Mouse (Mus musculus): Measurements from ENCODE around the gene Fam89b. TPM values are rescaled to one million over a fixed set of nuclear protein-coding genes. Genes with fewer than 3 reads are reported as not detected.

The Fam89b gene
- polyA plus RNA-seq, 1 experiment from 2014 or later = 73.0 TPM

GRCm38 (mm10) chr19:5740320-5741317 is 11.2 kb upstream of the Fam89b start, which contains the start of gene Ltbp3:
Gene Ltbp3, plus strand, starts transcription at chr19:5740904.
- no peak for TF ChIP-seq CTCF (IDR thresholded peaks at IDR 0.05)
- ChIA-PET CTCF (interaction anchor here (0.9 to 2.7 kb wide), 3 partner anchors 12 to 30 kb away, joined by 3 to 17 read pairs (median 5); partner anchors contain the start of genes Ehbp1l1 and Fam89b), POLR2A (interaction anchor here (0.6 to 4.5 kb wide), 9 partner anchors 11 to 1392 kb away, joined by 3 to 38 read pairs (median 3); partner anchors contain the start of genes Ehbp1l1 and Fam89b)
- H3K27me3 ChIP-seq = no peaks in the 10 kb centered on the region
- no peak for DNase-seq (ENCODE audit: low read depth, low spot score)
- ATAC-seq = no peak
- in situ Hi-C loops (cut with MboI; ENCODE audit: low pct_unique_long_range_greater_than_20kb) = no loop called here

GRCm38 (mm10) chr19:5739446-5739845 is 10.0 kb upstream of the Fam89b start:
- no peak for ATAC-seq
- H3K27me3 ChIP-seq = no peaks in the 10 kb centered on the region
- ChIA-PET CTCF (no interaction called here), POLR2A (interaction anchor here (0.7 to 4.5 kb wide), 5 partner anchors 10 to 290 kb away, joined by 3 to 38 read pairs (median 7); partner anchors contain the start of genes Ehbp1l1 and Fam89b)
- in situ Hi-C loops (cut with MboI; ENCODE audit: low pct_unique_long_range_greater_than_20kb) = no loop called here
- DNase-seq (ENCODE audit: low read depth, low spot score) = no peak
- TF ChIP-seq CTCF (IDR thresholded peaks at IDR 0.05) = no peak

DNA sequence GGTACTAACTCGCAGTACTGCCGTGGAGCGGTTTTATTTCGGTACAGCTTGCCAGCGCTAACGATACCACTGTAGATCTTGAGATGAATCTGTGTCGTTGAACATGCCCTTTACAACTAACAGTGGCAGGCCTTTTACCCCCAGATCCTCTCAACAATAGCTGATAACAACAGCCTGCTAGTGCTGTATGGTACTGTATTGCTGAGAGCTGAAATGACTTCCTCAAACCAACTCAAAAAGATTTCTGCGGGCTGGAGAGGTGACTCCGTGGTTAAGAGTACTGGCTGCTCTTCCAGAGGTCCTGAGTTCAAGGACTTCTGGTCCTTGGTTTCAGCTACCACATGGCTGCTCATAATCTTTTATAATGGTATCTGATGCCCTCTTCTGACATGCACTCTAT is 4.9 kb upstream of the Fam89b start:
- no peak for TF ChIP-seq CTCF (IDR thresholded peaks at IDR 0.05)
- POLR2A ChIA-PET = interaction anchor here (0.6 to 1.9 kb wide), 3 partner anchors 9 to 12 kb away, joined by 3 to 6 read pairs (median 4); partner anchors contain the start of gene Ehbp1l1

GRCm38 (mm10) chr19:5731264-5731978 is 2.0 kb upstream of the Fam89b start:
- DNase-seq (ENCODE audit: low read depth, low spot score) (no peak), ATAC-seq (no peak)
- POLR2A ChIA-PET = interaction anchor here (0.9 to 4.1 kb wide), 3 partner anchors 10 to 40 kb away, joined by 4 to 38 read pairs (median 5); partner anchors contain the start of genes Ltbp3 and Scyl1
- in situ Hi-C loops (cut with MboI; ENCODE audit: low pct_unique_long_range_greater_than_20kb) = no loop called here
- no peak for TF ChIP-seq CTCF (IDR thresholded peaks at IDR 0.05)
- H3K27me3 ChIP-seq = no peaks in the 10 kb centered on the region
- CTCF ChIA-PET = interaction anchor here (1.1 to 1.8 kb wide), 3 partner anchors 21 to 202 kb away, joined by 3 to 5 read pairs (median 5); no protein-coding TSS in a partner anchor

More for the DNA sequence above, 4.9 kb upstream of the Fam89b start:
- H3K27me3 ChIP-seq = no peaks in the 10 kb centered on the region
- DNase-seq (ENCODE audit: low read depth, low spot score) (no peak), ATAC-seq (no peak)
- in situ Hi-C loops (cut with MboI; ENCODE audit: low pct_unique_long_range_greater_than_20kb) = no loop called here
- CTCF ChIA-PET = interaction anchor here (0.8 to 1.1 kb wide), 2 partner anchors 10 to 45 kb away, joined by 3 read pairs; no protein-coding TSS in a partner anchor

- TF ChIP-seq CTCF (IDR thresholded peaks at IDR 0.05) = no peak
- ChIA-PET CTCF (interaction anchor here (1.5 to 3.6 kb wide), 3 partner anchors 12 to 32 kb away, joined by 5 to 17 read pairs (median 5); no protein-coding TSS in a partner anchor), POLR2A (interaction anchor here (4.1 kb wide), 1 partner anchor 11 kb away, joined by 38 read pairs; the partner anchor contains the start of gene Ltbp3)
- in situ Hi-C loops (cut with MboI; ENCODE audit: low pct_unique_long_range_greater_than_20kb) = no loop called here
- ATAC-seq (no peak), DNase-seq (ENCODE audit: low read depth, low spot score) (no peak)
- no peaks in the 10 kb centered on the region for H3K27me3 ChIP-seq
Observed at GRCm38 (mm10) chr19:5730314-5731186, 1.1 kb upstream of the Fam89b start.

DNA sequence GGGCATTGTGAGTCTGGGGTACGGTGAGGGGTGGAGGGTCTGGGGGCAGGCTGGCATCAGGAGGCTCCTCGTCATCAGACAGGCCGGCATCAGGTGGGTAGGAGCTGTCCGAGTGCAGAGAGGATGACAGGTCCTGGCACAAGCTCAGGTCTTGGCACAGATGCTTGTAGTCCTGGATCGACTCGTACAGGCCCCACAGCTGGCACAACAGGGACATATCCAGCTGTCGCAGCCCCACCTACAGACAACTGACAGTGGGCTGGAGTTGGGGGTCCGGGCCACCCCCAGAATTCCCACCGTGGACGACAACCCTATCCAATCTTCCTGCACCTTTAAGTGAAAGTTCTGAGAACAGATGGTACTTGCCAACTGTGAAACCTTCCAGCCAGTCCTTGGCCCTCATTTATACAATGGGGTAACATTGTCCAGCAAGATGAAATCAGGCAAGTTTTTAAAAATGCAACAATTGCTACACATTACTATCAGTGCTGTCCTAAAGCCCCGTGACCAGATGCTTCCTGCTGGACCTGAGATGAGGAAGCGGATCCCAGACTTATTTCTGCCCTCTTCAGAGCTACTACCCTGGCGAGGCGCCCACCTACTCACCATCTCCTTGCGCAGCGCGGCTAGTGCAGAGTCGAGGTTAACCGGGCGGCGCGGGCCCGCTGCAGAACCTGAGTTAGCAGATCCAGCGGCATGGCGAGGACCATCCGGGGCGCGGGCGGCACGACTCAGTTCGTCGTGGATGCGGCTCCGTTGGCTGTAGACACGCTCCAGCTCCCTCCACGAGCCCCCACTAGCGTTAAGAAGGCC is 616 bp downstream of the Fam89b start:
- in situ Hi-C loops (cut with MboI; ENCODE audit: low pct_unique_long_range_greater_than_20kb) = no loop called here
- no peak for TF ChIP-seq CTCF (IDR thresholded peaks at IDR 0.05)
- POLR2A ChIA-PET = interaction anchor here (0.7 to 4.1 kb wide), 9 partner anchors 8 to 42 kb away, joined by 3 to 38 read pairs (median 4); partner anchors contain the start of genes Ltbp3 and Scyl1
- DNase-seq (ENCODE audit: low read depth, low spot score) = no peak
- peak; percentile 10 for ATAC-seq
- H3K27me3 ChIP-seq = no peaks in the 10 kb centered on the region
- CTCF ChIA-PET = interaction anchor here (0.7 to 5.2 kb wide), 9 partner anchors 13 to 146 kb away, joined by 3 to 48 read pairs (median 4); partner anchors contain the start of gene Frmd8

DNA sequence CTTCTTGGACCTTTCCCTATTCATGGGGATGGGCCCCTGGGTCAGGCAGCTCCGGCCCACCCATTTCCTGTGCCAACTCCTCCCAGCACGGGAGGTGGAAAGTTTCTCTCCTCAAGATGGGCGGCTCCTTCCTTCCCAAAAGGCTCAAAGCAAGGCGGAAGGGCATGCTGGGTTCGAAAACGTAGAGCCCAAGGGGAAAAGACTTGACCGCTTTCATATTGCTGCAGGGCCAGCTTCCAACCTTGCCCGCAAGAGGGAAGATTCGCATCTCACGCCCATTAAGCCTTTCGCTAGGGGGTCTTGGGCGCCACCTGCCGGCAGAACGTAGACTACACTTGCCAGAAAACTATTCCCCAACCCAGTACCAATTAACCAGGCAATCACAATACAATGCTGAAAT is 1.8 kb downstream of the Fam89b start:
- in situ Hi-C loops (cut with MboI; ENCODE audit: low pct_unique_long_range_greater_than_20kb) = no loop called here
- DNase-seq (ENCODE audit: low read depth, low spot score) = no peak
- H3K27me3 ChIP-seq = no peaks in the 10 kb centered on the region
- ChIA-PET CTCF (interaction anchor here (0.8 to 5.2 kb wide), 9 partner anchors 11 to 147 kb away, joined by 3 to 48 read pairs (median 4); partner anchors contain the start of gene Frmd8), POLR2A (interaction anchor here (0.7 to 4.1 kb wide), 7 partner anchors 11 to 43 kb away, joined by 3 to 38 read pairs (median 6); partner anchors contain the start of genes Ltbp3 and Scyl1)
- no peak for TF ChIP-seq CTCF (IDR thresholded peaks at IDR 0.05)
- no peak for ATAC-seq

DNA sequence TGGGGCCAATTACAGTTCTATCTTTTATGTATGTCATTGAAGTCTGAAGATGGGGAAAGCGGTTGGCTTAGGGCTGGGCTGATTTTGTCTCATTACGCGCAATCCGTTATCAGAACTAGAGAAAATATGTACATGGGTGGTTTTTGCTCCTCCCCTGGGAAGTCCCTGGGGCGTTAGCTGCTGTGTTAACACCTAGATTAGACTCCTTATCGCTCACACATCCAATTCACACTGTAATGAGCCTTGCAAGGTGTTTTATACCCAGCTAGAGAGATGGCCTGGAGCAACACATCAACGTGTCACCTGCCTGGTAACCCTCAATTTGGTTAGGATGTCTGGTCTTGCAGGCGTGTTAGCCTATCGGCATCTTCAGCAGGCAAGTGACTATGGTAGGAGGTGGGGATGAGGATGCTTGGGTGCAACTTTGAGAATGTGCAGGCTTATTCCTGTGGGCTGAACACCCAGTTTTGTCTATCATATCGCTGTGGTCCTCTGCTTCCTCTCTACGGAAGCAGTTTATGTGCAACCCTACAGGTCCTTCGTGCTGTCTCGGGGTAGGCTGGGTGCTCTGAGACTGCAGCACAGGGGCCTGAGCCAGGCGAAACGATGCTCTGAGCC is 2.4 kb downstream of the Fam89b start:
- DNase-seq (ENCODE audit: low read depth, low spot score) = no peak
- CTCF ChIA-PET = interaction anchor here (0.8 to 5.2 kb wide), 10 partner anchors 10 to 148 kb away, joined by 3 to 48 read pairs (median 4); partner anchors contain the start of genes Frmd8 and Scyl1
- no peaks in the 10 kb centered on the region for H3K27me3 ChIP-seq
- in situ Hi-C loops (cut with MboI; ENCODE audit: low pct_unique_long_range_greater_than_20kb) = no loop called here
- POLR2A ChIA-PET = interaction anchor here (0.8 to 2.9 kb wide), 7 partner anchors 11 to 198 kb away, joined by 3 to 19 read pairs (median 5); partner anchors contain the start of genes Ltbp3 and Scyl1
- ATAC-seq = no peak
- TF ChIP-seq CTCF (IDR thresholded peaks at IDR 0.05) = no peak

Data from Patski (cell line).